Mouse (Mus musculus) lung, postnatal 25 days (tissue): ENCODE measurements around the gene Hist1h2ak.
"Not testable (repeated sequence)": the region's sequence is repeated elsewhere in the genome, so short reads cannot be mapped to it uniquely, and the experiment has no call there.

Source experiments
- DNase-seq: peaks from one replicate; pipeline ENCODE4 v3.0.0; 2022; ENCODE audit warnings: low spot score

Hist1h2ak gene

GRCm38 (mm10) chr13:21755707-21756106 is 2.1 kb upstream of the Hist1h2ak start:
- no peak for DNase-seq

GRCm38 (mm10) chr13:21754294-21755001 is 821 bp upstream of the Hist1h2ak start:
- DNase-seq: not testable (repeated sequence)

- no peak for DNase-seq
Measured at GRCm38 (mm10) chr13:21753051-21753523, 540 bp downstream of the Hist1h2ak start.

- DNase-seq: no peak
Measured at GRCm38 (mm10) chr13:21752356-21752755, 1.3 kb downstream of the Hist1h2ak start.

- DNase-seq: no peak
Measured at GRCm38 (mm10) chr13:21751827-21752226, 1.8 kb downstream of the Hist1h2ak start.

GRCm38 (mm10) chr13:21751417-21751816 is 2.2 kb downstream of the Hist1h2ak start:
- no peak for DNase-seq

- DNase-seq: peak; percentile 89
Measured at GRCm38 (mm10) chr13:21750159-21751017, 3.2 kb downstream of the Hist1h2ak start, which contains the start of gene Hist1h4k. Gene Hist1h4k (minus strand): TSS chr13:21750505.

GRCm38 (mm10) chr13:21749387-21750158 is 4.1 kb downstream of the Hist1h2ak start:
- DNase-seq: no peak

GRCm38 (mm10) chr13:21745006-21745405 is 8.6 kb downstream of the Hist1h2ak start:
- no peak for DNase-seq

- DNase-seq: peak; percentile 66
Measured at GRCm38 (mm10) chr13:21734906-21735767, 18.5 kb downstream of the Hist1h2ak start, which contains the start of gene Hist1h4j. Gene Hist1h4j (plus strand): TSS chr13:21735064.

GRCm38 (mm10) chr13:21734010-21734905 is 19.4 kb downstream of the Hist1h2ak start:
- peak; percentile 89 for DNase-seq

GRCm38 (mm10) chr13:21733466-21733865 is 20.2 kb downstream of the Hist1h2ak start:
- no peak for DNase-seq

GRCm38 (mm10) chr13:21729544-21729943 is 24.1 kb downstream of the Hist1h2ak start:
- DNase-seq: no peak

GRCm38 (mm10) chr13:21727948-21728572 is 25.6 kb downstream of the Hist1h2ak start:
- no peak for DNase-seq

GRCm38 (mm10) chr13:21722993-21723836 is 30.4 kb downstream of the Hist1h2ak start:
- no peak for DNase-seq

GRCm38 (mm10) chr13:21722373-21722925 is 31.2 kb downstream of the Hist1h2ak start:
- no peak for DNase-seq

- peak; percentile 92 for DNase-seq
Measured at GRCm38 (mm10) chr13:21721757-21722372, 31.8 kb downstream of the Hist1h2ak start, which contains the start of gene Hist1h2bm. Gene Hist1h2bm (plus strand): TSS chr13:21722044.
